Mouse (Mus musculus) spleen, postnatal 10 days (tissue): ENCODE measurements around the gene Tcf12.

Source experiments
- DNase-seq, 2 experiments: peaks; one replicate each; pipeline ENCODE4 v3.0.0; 2021 to 2022; ENCODE audit warnings: low spot score in 2 of 2

Tcf12 gene

GRCm38 (mm10) chr9:71915871-71916661, 195.6 kb downstream of the Tcf12 start:
- DNase-seq, result no peak

- DNase-seq, result no peak
These were observed 205.1 kb downstream of the Tcf12 start for GRCm38 (mm10) chr9:71906522-71906921.

- no peak for DNase-seq
These were observed 212.8 kb downstream of the Tcf12 start for GRCm38 (mm10) chr9:71898852-71899251.

GRCm38 (mm10) chr9:71897399-71897798, 214.3 kb downstream of the Tcf12 start:
- DNase-seq, result no peak

GRCm38 (mm10) chr9:71895931-71896724, 215.5 kb downstream of the Tcf12 start:
- peak in 1 of 2 experiments; percentile 16 for DNase-seq

GRCm38 (mm10) chr9:71895291-71895690, 216.4 kb downstream of the Tcf12 start:
- DNase-seq, result no peak

GRCm38 (mm10) chr9:71894943-71895286, 216.8 kb downstream of the Tcf12 start:
- DNase-seq, result no peak

GRCm38 (mm10) chr9:71894246-71894942, 217.3 kb downstream of the Tcf12 start:
- no peak for DNase-seq

- no peak for DNase-seq
These were observed 223.2 kb downstream of the Tcf12 start for GRCm38 (mm10) chr9:71888450-71888849.

GRCm38 (mm10) chr9:71880629-71881028, 231.0 kb downstream of the Tcf12 start:
- no peak for DNase-seq

- DNase-seq, result no peak
These were observed 231.7 kb downstream of the Tcf12 start for GRCm38 (mm10) chr9:71879972-71880371.

GRCm38 (mm10) chr9:71879415-71879814, 232.3 kb downstream of the Tcf12 start:
- no peak for DNase-seq

- DNase-seq, result no peak
These were observed 233.8 kb downstream of the Tcf12 start for GRCm38 (mm10) chr9:71877867-71878266.

GRCm38 (mm10) chr9:71874761-71875160, 236.9 kb downstream of the Tcf12 start:
- DNase-seq, result no peak

GRCm38 (mm10) chr9:71874035-71874572, 237.6 kb downstream of the Tcf12 start:
- DNase-seq, result no peak

GRCm38 (mm10) chr9:71863338-71863737, 248.3 kb downstream of the Tcf12 start:
- no peak for DNase-seq

- no peak for DNase-seq
These were observed 250.0 kb downstream of the Tcf12 start for GRCm38 (mm10) chr9:71861629-71862028.

GRCm38 (mm10) chr9:71857926-71858325, 253.7 kb downstream of the Tcf12 start:
- no peak for DNase-seq

GRCm38 (mm10) chr9:71853904-71854303, 257.8 kb downstream of the Tcf12 start:
- DNase-seq, result no peak

- no peak for DNase-seq
These were observed 261.4 kb downstream of the Tcf12 start for GRCm38 (mm10) chr9:71850283-71850682.

GRCm38 (mm10) chr9:71848392-71848791, 263.3 kb downstream of the Tcf12 start:
- DNase-seq, result no peak

- DNase-seq, result no peak
These were observed 263.8 kb downstream of the Tcf12 start for GRCm38 (mm10) chr9:71847921-71848320.
